Mouse (Mus musculus): ENCODE measurements around the gene Mark3.

DNA sequence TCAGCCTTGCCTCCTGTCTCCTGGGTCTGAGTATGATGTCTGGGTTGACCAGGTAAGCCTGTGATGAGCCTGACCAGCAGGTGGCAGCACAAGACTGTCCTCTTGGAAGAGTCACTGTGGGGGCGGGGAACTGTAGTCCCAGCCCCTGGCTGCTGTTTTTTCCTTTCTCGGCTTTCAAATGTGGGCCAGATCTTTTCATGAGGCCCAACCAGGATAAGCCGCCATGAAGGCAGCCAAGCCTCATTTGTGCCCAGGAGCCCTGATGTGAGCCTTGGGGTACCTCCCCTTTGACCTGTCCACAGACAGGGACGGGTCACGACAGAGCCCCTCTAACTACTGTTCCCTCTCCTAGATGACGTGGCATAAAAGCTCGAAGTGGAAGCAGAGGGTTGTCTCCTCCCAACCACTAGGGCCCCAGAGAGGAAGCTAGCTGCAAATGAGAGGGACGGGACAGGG, 94.2 kb downstream of the Mark3 start:
- TF ChIP-seq POLR2A (IDR thresholded peaks at IDR 0.05; ENCODE audit: low read depth, low read length) (no peak), CTCF (conservative IDR thresholded peaks at IDR 0.05; ENCODE audit: insufficient read depth, insufficient read length, low read depth, low read length) (peak; percentile 98)
